Mouse (Mus musculus): ENCODE data around the gene Reg4. TPM values are rescaled to one million over a fixed set of nuclear protein-coding genes. Genes with fewer than 3 reads are reported as not detected.
A peak's percentile ranks its signal among the peaks of the same experiment; 100 is the strongest.

Reg4 gene
- total RNA-seq (2021), result not detected
- long read RNA-seq, experiment 1, result 0 reads
- long read RNA-seq, experiment 2, result 0 reads

DNA sequence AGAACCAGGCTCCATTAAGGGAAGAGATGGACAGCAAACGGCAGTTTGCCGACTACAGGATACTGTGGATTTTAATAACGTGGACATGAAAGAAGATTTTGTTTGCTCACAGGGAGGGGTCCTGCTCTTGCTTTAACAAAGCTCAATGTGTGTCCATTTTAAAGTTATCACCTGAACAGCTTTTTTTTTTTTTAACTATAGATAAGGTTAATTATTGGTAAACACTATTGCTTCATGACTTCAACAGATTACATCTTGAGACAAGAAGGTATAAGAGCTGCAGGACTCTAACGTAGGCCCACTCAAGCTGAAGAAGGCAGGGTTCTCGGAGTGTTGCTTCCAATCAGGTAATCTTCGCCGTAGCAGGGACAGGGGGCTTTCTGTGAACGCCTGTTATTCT, at the start of gene Reg4:
TSS of gene Reg4 (plus strand) at position 301 of the 400 bp plus-strand sequence.
- DNase-seq (ENCODE audit: low spot score in 2 of 2), result no peak
- intact Hi-C loops (cut with DNase I), result no loop called here

GRCm38 (mm10) chr3:98178340-98178739, 43.6 kb upstream of the Reg4 start:
- intact Hi-C loops (cut with DNase I), result no loop called here
- peak; percentile 31 to 56 for DNase-seq (ENCODE audit: low spot score in 2 of 2)

GRCm38 (mm10) chr3:98180805-98181204, 41.2 kb upstream of the Reg4 start:
- intact Hi-C loops (cut with DNase I), result loop anchor here (2.0 kb wide), 1 partner anchor 44 kb away; no protein-coding TSS in a partner anchor
- peak; percentile 31 to 52 for DNase-seq (ENCODE audit: low spot score in 2 of 2)

DNA sequence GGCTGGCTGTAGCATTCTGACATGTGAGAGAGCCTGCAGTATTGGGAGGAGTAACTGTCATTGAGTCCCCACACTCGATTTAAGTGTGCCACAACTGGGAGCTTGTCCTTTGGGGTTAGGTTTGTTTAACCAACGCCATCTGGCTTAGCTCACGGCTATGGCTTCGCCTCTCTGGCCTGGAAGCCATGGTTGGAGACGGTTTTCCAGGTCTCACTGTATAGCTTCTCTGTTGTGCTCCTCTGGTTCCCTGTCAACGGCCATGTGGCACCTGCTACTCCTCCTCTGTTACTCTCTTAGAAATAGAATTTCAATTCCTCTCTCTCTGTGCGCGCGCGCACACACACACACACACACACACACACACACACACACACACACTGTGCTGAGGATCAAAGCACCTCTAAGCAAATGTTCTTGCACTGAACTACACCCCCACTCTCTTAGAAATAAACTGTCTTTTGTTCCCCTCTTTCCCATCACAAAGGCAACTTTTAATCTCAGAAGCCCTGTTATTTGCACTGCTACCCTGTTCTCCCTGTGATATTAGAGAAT, 36.7 kb upstream of the Reg4 start:
- DNase-seq (ENCODE audit: low spot score in 2 of 2), result peak in 1 of 2 experiments; percentile 6
- intact Hi-C loops (cut with DNase I), result no loop called here

GRCm38 (mm10) chr3:98187777-98188176, 34.2 kb upstream of the Reg4 start:
- no peak for DNase-seq (ENCODE audit: low spot score in 2 of 2)
- intact Hi-C loops (cut with DNase I), result no loop called here

DNA sequence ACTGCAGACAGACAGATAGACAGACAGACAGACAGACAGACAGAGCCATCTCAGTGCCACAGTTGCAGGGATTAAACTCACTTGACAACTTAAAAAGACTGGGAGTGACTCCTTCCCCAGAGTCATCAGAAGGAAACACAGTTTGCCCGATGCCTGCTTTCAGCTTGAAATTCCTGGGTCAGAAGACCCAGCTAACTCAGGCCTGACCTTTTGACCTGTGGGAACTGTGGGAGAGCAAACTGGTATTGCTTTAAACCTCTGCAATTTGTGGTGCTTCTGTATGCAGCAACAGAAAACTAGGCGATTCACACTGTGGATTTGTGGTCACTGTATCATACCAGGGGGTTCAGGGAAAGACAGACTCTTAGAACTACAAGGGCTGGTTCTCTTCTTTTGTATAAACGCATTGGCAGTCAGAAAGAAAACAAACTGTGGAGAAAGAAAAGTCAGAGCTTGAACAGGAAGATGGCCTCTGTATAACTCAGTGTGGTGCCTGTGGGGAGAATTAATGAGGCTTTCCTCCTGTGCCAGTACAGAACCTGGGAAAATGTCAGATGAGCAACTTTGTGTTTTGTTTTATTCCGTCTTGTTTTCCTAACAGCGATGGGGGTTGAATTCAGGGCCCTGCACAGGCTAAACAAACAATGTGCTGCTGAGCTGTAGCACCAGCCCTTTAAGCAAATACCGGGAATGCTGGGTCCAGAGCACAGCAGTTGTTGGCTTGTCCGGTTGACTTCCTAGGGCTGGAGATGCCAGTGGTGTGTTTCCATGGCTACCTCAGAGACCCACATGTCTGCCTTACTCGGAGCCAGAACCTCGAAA, 24.0 kb upstream of the Reg4 start:
- no peak for DNase-seq (ENCODE audit: low spot score in 2 of 2)
- intact Hi-C loops (cut with DNase I), result no loop called here

DNA sequence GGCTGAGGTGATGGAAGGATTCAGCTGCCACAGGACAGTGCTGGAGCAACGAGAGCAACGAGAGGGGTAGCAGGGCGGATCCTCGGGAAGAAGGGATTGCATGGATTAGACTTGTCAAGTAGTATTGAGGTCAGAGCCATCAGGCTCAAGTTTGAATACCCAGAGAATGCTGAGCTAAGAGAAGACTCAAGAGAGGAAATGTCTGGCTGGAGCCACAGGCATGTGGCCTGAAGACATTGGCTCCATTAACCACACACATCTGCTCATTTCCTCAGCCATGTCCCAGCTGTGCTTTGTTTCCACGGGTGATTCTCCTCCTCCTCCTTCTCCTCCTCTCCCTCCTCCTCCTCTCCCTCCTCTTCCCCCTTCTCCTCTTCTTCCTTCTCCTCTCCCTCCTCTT, 22.2 kb upstream of the Reg4 start:
- no peak for DNase-seq (ENCODE audit: low spot score in 2 of 2)
- intact Hi-C loops (cut with DNase I), result no loop called here

- no peak for DNase-seq (ENCODE audit: low spot score in 2 of 2)
- intact Hi-C loops (cut with DNase I), result no loop called here
Measured at GRCm38 (mm10) chr3:98203282-98203681, 18.7 kb upstream of the Reg4 start.

DNA sequence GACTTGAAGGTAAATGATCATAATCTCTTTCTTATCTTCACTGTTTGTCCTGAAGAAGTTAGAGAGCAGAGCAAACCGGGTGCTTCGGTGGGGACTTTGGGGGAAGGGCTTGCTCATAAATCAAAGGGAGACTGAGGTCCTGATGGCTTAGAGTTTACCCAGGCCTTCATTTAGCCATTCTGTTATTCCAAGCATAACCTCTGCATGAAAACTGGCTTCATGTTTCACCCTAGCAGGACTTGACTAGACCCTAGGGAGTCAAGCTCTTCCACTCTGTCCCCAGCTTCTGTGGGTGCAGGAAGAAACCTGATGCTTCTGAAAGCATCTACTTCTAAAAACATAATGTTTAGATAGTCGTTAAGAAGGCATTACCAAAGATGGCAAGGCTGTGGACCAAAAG, 15.0 kb upstream of the Reg4 start:
- DNase-seq (ENCODE audit: low spot score in 2 of 2), result no peak
- intact Hi-C loops (cut with DNase I), result no loop called here

DNA sequence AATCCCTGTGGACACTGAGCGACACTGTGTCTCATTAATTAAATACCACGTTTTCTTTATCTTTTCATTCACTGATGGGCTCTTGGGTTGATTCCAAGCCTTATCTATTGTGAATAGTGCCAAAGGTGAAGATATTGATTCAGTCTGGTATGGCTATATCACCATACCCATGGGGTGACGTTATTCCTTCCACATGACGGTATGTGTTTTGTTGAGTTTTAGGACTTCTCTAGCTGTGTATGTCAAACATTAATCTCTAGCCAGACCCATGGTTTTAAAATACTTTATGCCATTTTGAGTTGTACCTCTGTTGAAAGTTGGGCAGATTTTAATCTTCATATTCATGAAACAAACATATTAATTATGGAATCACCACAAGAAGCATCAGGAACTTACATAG, 12.8 kb upstream of the Reg4 start:
- intact Hi-C loops (cut with DNase I), result no loop called here

DNA sequence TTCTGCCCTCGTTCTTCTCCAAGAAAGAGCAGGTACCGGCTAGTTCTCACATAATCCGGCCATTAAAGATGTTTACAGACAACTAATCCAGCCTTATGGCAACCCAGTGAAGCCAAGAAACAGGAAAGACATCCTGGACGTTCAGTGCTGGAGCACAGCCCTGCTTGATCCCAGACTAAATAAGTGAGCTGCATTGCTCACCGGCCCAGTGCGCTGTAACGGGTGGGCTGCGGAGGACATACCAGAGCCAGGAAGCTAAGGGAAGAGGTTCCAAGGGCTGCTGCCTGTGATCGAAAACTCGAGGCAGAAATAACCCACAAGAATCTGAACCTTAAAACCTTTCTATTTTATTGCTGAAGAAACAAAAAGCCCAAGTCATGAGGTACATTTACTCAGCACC, 11.1 kb upstream of the Reg4 start:
- DNase-seq (ENCODE audit: low spot score in 2 of 2), result peak in 1 of 2 experiments; percentile 13
- intact Hi-C loops (cut with DNase I), result no loop called here

More for the DNA sequence above, 12.8 kb upstream of the Reg4 start:
- no peak for DNase-seq (ENCODE audit: low spot score in 2 of 2)

DNA sequence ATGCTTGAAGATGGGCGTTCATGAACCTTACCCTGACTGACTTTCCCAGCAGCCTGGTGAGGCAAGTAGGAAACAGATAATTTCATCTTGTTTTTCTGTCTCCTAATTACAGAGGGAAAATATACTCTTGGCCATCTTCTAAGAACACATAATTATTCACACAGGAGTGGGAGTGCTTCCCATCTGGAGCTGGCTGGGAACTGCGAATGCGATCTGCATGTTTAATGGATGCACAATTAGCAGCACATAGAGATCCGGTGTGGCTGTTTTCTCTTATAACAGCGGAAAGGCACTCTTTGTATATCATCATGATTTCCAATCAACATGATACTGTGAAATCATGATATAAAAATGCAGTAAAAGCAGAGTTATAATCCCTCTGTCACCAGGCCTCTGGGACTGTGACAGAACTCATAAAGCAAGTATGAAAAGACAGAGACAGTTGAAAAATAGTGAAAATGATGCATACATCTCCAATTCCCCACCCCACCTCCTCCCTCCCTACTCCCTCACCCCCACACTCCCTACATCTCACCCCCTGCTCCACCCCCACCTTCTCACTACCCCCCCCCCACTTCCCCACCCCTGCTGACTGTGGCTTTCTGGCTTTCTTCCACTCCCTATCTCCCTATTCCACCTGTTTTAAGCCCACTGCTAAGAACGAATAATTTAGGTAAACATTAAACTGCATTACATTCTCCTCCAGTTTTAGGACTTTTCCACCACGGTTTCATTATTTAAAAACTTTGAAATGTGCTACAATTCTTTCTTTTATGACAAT, 10.5 kb upstream of the Reg4 start:
- intact Hi-C loops (cut with DNase I), result no loop called here
- peak; percentile 74 to 88 for DNase-seq (ENCODE audit: low spot score in 2 of 2)

DNA sequence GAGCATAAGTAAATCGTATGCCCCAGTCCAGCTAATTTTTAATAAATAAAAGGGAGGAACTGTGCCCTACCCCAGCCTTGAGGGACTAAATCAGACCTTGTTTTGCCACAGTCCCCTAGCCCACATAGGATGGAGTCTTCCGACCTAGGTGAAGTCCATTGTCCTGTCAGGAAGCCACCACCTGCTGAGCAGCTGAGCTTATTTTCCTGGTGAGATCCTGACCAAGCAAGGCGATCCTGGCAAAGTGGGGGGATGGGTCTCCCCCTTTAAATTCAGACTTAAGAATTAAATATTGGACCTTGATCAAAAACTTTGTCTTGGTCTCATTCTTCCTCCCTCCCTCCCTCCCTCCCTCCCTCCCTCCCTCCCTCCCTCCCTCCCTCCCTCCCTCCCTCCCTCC, 5.7 kb upstream of the Reg4 start:
- no peak for DNase-seq (ENCODE audit: low spot score in 2 of 2)
- intact Hi-C loops (cut with DNase I), result no loop called here

- no peak for DNase-seq (ENCODE audit: low spot score in 2 of 2)
- intact Hi-C loops (cut with DNase I), result no loop called here
Measured at GRCm38 (mm10) chr3:98223263-98223662, 1.3 kb downstream of the Reg4 start.

DNA sequence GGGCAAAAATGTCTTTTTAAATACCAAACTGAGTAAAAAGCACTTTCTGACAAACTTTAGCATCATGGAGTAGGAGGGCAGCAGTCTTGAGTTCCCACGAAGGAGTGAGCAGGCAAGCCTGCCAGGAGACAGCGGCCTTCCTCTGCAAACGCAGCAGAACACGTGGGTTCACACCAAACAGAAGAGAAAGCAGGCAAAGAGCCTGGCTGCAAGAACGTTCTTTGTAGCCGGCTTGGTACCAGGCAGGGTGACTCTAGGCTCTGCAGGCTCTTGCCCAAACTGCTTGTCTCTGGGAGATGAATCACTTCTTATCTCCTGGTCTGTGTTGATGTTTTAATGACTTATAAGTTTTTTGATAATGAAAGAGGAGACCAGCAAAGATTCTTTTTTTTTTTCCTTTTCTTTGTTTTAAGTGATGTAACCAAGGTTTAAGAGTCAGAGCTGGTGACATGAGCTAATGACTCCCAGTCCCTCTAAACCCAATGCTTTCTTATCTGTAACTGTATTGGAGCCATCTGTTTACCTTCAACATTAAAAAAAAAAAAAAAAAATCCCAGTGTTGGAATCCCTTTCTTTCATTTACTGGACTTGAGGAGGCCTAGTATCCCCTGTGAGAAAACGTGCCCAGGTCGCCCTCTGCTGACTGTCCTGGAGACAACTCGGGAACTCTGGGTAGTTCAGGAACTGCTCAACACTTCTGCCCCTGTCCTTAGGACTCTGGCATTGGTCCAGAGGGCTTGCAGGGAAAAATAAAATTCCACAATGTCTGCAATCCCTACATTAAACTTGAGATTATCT, 2.0 kb downstream of the Reg4 start:
- intact Hi-C loops (cut with DNase I), result loop anchor here (1.0 to 2.0 kb wide), 2 partner anchors 43 to 293 kb away; no protein-coding TSS in a partner anchor
- peak; percentile 60 to 77 for DNase-seq (ENCODE audit: low spot score in 2 of 2)

- intact Hi-C loops (cut with DNase I), result loop anchor here (1.0 to 2.0 kb wide), 2 partner anchors 44 to 294 kb away; no protein-coding TSS in a partner anchor
- DNase-seq (ENCODE audit: low spot score in 2 of 2), result no peak
Measured at GRCm38 (mm10) chr3:98224975-98225374, 3.0 kb downstream of the Reg4 start.

- intact Hi-C loops (cut with DNase I), result loop anchor here (2.0 kb wide), 1 partner anchor 45 kb away; no protein-coding TSS in a partner anchor
- DNase-seq (ENCODE audit: low spot score in 2 of 2), result no peak
Measured at GRCm38 (mm10) chr3:98225746-98226145, 3.8 kb downstream of the Reg4 start.

GRCm38 (mm10) chr3:98226988-98227610, 5.1 kb downstream of the Reg4 start:
- intact Hi-C loops (cut with DNase I), result loop anchor here (1.0 kb wide), 1 partner anchor 86 kb away; no protein-coding TSS in a partner anchor
- peak; percentile 71 to 85 for DNase-seq (ENCODE audit: low spot score in 2 of 2)

DNA sequence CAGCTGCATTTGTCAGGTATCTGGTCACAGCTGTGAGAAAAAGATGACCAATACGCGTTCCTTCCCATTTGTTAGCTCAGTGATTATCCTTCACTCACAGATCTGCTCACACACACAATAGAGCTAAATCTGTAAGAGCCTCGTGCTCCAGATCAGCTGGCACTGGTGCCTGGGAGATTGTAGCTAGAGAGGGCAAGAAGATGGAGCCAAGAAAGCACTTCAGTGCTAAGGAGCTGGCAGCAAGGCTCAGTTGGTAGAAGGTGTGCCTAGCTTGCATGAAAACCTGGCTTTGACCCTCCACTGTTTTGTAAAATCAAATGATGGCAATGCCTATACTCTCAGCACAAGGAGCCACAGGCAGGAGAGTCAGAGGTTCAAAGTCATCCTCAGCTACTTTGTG, 5.8 kb downstream of the Reg4 start:
- DNase-seq (ENCODE audit: low spot score in 2 of 2), result no peak
- intact Hi-C loops (cut with DNase I), result loop anchor here (1.0 kb wide), 1 partner anchor 86 kb away; no protein-coding TSS in a partner anchor
